Mouse (Mus musculus) gastrocnemius, postnatal 4 days (tissue): ENCODE results near the gene Vps9d1. TPM values are rescaled to one million over a fixed set of nuclear protein-coding genes. Genes with fewer than 3 reads are reported as not detected.
"Not testable (repeated sequence)": the region's sequence is repeated elsewhere in the genome, so short reads cannot be mapped to it uniquely, and the experiment has no call there.

Source experiments
- DNase-seq, 2 experiments: peaks; one replicate each; pipeline ENCODE4 v3.0.0; 2021 to 2022; ENCODE audit warnings: low spot score in 2 of 2, mixed read lengths in 2 of 2
- total RNA-seq, 2 experiments: library from RNA; stranded (reverse); gene quantifications; 2 replicates each; pipeline ENCODE4 v1.2.3; 2021

Gene Vps9d1
- total RNA-seq, 2 experiments from 2014 or later: 18.6 to 19.6 TPM

DNA sequence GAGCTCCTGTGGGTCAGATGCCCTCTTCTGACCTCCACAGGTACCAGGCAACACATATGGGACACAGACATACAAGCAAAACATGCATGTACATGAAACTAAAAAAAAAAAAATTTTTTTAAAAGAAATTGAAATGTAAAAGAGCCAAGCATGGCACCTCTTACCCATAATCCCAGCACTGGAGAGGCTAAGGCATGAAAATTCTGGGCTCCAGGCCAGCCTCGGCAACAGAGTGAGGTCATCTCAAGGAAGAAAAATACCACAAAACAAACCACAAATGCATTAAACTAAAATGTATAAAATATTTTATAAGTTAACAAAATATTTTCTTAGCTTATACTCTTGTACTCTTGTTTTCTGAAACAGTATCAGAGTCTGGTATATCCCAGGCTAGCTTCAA lies 33.2 kb downstream of the Vps9d1 start:
- DNase-seq: no peak

DNA sequence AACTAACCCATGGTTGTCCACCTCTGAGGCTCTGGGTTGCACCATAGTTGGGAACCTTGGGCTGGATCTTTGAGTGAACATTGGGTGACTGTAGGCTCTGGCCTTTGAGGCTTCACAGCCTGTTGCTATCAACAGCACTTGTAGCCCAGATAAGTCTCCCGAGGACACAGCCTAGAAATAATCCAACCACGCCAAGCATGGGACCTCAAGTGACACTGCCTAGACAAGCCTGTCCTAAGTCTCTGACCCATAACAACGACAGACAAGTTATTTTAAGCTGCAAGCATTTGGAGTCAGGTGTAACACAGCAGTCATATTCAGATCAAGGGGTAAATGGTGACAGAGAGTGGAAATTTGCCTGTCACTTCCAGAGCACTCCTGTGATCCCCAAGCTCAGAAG lies 38.7 kb downstream of the Vps9d1 start:
- DNase-seq: no peak

- DNase-seq: no peak
Observed at GRCm38 (mm10) chr8:123213118-123213772, 40.9 kb downstream of the Vps9d1 start.

DNA sequence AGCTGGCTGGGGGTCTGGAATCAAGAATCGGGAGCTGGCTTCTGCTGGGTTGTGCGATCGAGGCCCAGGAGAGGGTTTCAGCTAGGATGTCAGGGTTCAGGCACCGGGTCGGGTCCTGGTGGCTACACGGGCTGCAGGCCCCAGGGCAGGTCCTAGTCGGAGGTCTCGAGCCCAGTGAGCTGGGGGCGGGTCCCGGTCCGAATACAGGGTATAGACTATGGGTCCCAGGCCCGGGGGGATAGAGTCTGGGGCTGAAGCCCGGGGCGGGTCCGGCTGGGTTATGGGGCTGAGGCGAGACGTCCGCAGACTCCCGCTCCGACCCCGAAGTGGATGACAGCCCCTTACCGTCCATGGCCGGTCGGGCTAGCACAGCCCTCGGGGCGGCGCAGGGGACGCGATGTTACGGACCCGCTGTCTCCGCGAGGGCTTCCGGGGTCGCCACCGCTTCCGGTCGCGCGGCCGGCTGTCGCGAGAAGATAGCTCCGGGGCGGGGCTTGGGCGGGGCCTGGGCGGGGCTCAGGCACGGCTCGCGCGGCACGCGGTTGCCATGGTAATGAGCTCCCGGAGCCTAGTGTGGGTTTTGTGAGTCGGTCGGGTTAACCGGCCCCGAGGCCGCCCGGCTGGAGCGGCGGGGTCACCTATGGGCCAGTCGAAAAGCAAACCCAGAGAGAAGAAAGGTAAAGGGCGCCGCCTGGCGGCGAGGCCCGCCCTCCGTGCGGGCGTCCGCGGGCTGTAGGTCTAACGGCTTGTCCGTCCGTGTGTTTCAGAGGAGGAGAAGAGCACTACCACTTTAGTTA lies 41.6 kb downstream of the Vps9d1 start, which contains the start of the genes Chmp1a and Spata33:
Gene Chmp1a (minus strand): TSS at position 443 of the 797 bp plus-strand sequence.
Gene Spata33 (plus strand): TSS at position 512 of the 797 bp plus-strand sequence.
- DNase-seq: peak; percentile 78 to 91

GRCm38 (mm10) chr8:123211876-123212275 lies 42.3 kb downstream of the Vps9d1 start:
- DNase-seq: no peak

DNA sequence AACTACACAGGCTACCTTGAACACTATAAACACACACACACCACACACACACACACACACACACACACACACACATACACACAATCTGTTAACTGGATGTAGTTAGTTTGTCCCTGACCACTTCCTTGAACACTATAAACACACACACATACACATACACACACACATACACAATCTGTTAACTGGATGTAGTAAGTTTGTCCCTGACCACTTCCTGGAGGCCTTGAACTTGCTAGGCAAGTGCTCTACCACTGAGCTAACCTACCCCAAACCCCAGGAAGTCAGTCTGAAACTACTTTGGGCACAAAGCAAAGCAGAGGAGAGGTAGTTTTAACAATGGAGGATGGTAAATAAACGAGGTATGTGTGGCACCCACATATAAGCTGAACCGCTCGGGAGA lies 50.6 kb downstream of the Vps9d1 start:
- no peak for DNase-seq

GRCm38 (mm10) chr8:123202288-123202687 lies 51.9 kb downstream of the Vps9d1 start:
- DNase-seq: peak; percentile 58 to 76

DNA sequence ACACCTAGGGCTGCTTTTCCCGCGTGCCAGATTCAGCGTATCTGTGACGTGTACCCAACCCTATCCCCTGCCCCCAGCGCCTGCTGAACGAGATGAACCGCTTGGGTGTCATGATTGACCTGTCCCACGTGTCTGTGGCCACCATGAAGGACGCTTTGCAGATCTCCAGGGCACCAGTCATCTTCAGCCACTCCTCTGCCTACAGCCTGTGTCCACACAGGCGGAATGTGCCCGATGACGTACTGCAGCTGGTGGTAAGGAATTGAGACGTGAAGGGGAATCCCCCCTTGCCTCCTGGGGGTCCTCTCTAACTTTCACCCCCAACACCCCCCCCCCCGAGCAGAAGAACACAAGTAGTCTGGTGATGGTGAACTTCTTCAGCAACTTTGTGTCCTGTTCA lies 54.3 kb downstream of the Vps9d1 start:
- no peak for DNase-seq

GRCm38 (mm10) chr8:123197016-123197415 lies 57.1 kb downstream of the Vps9d1 start:
- not testable (repeated sequence) for DNase-seq

DNA sequence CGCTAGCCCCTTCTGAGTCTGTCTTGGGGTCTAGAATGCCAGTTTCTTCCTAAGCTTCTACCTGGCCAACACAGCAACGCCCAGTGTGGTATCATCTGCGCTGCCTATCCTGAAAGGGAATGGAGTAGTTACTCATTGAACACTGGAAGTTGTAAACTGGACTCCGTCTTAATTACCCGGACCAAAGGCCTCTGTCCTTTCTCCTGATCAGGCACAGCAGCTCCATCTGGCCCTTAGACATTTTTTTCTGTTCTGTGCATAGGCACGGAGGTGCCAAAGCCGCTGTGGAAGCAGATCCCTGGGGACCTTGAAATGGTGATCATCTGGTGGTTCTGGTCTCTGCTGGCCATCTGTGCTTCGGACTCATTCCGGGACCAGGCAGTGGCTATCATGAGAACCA lies 60.4 kb downstream of the Vps9d1 start:
- no peak for DNase-seq

Other genes starting within 250 kb of the Vps9d1 start
- 10 to 100 TPM; 81.1 to 92.9 TPM for gene Ankrd11, start 212.1 kb downstream of the Vps9d1 start, total RNA-seq
- gene Spg7, start 191.4 kb downstream of the Vps9d1 start, total RNA-seq: 10 to 100 TPM; 61.0 to 63.2 TPM
- gene Rpl13, start 152.0 kb downstream of the Vps9d1 start, total RNA-seq: 100 to 1,000 TPM; 798 to 871 TPM
- gene Cpne7, start 137.0 kb downstream of the Vps9d1 start, total RNA-seq: 1 to 10 TPM in 1 of 2 experiments, under 1 TPM in 1; 0.80 to 2.4 TPM
- 10 to 100 TPM; 10.2 to 10.8 TPM for gene Sult5a1, start 96.0 kb downstream of the Vps9d1 start, total RNA-seq
- gene Dpep1, start 68.1 kb downstream of the Vps9d1 start, total RNA-seq: 1 to 10 TPM; 4.7 to 9.6 TPM
- 10 to 100 TPM; 48.1 to 68.1 TPM for gene Chmp1a, start 41.6 kb downstream of the Vps9d1 start, total RNA-seq
- 1 to 10 TPM; 1.2 TPM for gene Spata33, start 41.5 kb downstream of the Vps9d1 start, total RNA-seq
- 10 to 100 TPM; 26.7 to 27.4 TPM for gene Cdk10, start 29.5 kb downstream of the Vps9d1 start, total RNA-seq
- gene Spata2l, start 18.1 kb downstream of the Vps9d1 start, total RNA-seq: 1 to 10 TPM; 2.3 to 2.4 TPM
- gene Zfp276, start 153 bp downstream of the Vps9d1 start, total RNA-seq: 10 to 100 TPM; 14.9 to 17.5 TPM
- 10 to 100 TPM in 1 of 2 experiments, 1 to 10 TPM in 1; 9.5 to 12.1 TPM for gene Fanca, start 64.2 kb upstream of the Vps9d1 start, total RNA-seq
- gene Spire2, start 78.4 kb upstream of the Vps9d1 start, total RNA-seq: 1 to 10 TPM in 1 of 2 experiments, under 1 TPM in 1; 0.70 to 1.3 TPM
- 100 to 1,000 TPM; 174 to 177 TPM for gene Tcf25, start 119.4 kb upstream of the Vps9d1 start, total RNA-seq
- gene Mc1r, start 152.8 kb upstream of the Vps9d1 start, total RNA-seq: not detected
- under 1 TPM; 0.61 to 0.96 TPM for gene Tubb3, start 157.1 kb upstream of the Vps9d1 start, total RNA-seq
- 10 to 100 TPM; 32.2 to 37.3 TPM for gene Def8, start 169.2 kb upstream of the Vps9d1 start, total RNA-seq
- 10 to 100 TPM; 39.4 to 48.5 TPM for gene Afg3l1, start 223.6 kb upstream of the Vps9d1 start, total RNA-seq